Mouse (Mus musculus) left cerebral cortex, adult 9 months (tissue): ENCODE results near the gene Ampd2.

ENCODE experiments used
- DNase-seq, 2 experiments: peaks; one replicate each; pipeline ENCODE4 v3.0.0; 2022; ENCODE audit warnings: low spot score in 2 of 2

Gene Ampd2

GRCm38 (mm10) chr3:108069231-108069870 lies 17.1 kb downstream of the Ampd2 start:
- no peak for DNase-seq

GRCm38 (mm10) chr3:108068826-108069225 lies 17.6 kb downstream of the Ampd2 start:
- no peak for DNase-seq

- DNase-seq: no peak
Measured at GRCm38 (mm10) chr3:108067370-108067934, 19.0 kb downstream of the Ampd2 start.

- no peak for DNase-seq
Measured at GRCm38 (mm10) chr3:108065551-108065950, 20.9 kb downstream of the Ampd2 start.

GRCm38 (mm10) chr3:108064672-108065071 lies 21.8 kb downstream of the Ampd2 start:
- no peak for DNase-seq

- no peak for DNase-seq
Measured at GRCm38 (mm10) chr3:108062648-108063047, 23.8 kb downstream of the Ampd2 start.

- DNase-seq: peak in 1 of 2 experiments; percentile 72
Measured at GRCm38 (mm10) chr3:108061420-108061819, 25.0 kb downstream of the Ampd2 start.

GRCm38 (mm10) chr3:108050493-108050892 lies 36.0 kb downstream of the Ampd2 start:
- DNase-seq: no peak

GRCm38 (mm10) chr3:108048306-108048705 lies 38.1 kb downstream of the Ampd2 start:
- no peak for DNase-seq

- DNase-seq: no peak
Measured at GRCm38 (mm10) chr3:108046944-108047655, 39.4 kb downstream of the Ampd2 start.

- peak; percentile 76 to 90 for DNase-seq
Measured at GRCm38 (mm10) chr3:108044394-108045140, 41.9 kb downstream of the Ampd2 start, which contains the start of gene Gstm4. Gene Gstm4, minus strand, starts transcription at chr3:108044894.

GRCm38 (mm10) chr3:108033156-108033555 lies 53.3 kb downstream of the Ampd2 start:
- DNase-seq: no peak

- no peak for DNase-seq
Measured at GRCm38 (mm10) chr3:108032113-108032512, 54.3 kb downstream of the Ampd2 start.

- DNase-seq: no peak
Measured at GRCm38 (mm10) chr3:108028641-108029365, 57.6 kb downstream of the Ampd2 start.

GRCm38 (mm10) chr3:108026597-108026996 lies 59.9 kb downstream of the Ampd2 start:
- DNase-seq: no peak

GRCm38 (mm10) chr3:108026049-108026448 lies 60.4 kb downstream of the Ampd2 start:
- DNase-seq: no peak

GRCm38 (mm10) chr3:108025318-108025717 lies 61.1 kb downstream of the Ampd2 start:
- DNase-seq: no peak
